Mouse (Mus musculus) testis, postnatal 14 days (tissue): Measurements from ENCODE around the gene Hoxa10.

Experiments
- DNase-seq: peaks from one replicate; pipeline ENCODE4 v3.0.0; 2021; ENCODE audit warnings: low spot score

Gene Hoxa10

GRCm38 (mm10) chr6:52217459-52217768 is 23.2 kb downstream of the Hoxa10 start:
- DNase-seq = peak; percentile 79

DNA sequence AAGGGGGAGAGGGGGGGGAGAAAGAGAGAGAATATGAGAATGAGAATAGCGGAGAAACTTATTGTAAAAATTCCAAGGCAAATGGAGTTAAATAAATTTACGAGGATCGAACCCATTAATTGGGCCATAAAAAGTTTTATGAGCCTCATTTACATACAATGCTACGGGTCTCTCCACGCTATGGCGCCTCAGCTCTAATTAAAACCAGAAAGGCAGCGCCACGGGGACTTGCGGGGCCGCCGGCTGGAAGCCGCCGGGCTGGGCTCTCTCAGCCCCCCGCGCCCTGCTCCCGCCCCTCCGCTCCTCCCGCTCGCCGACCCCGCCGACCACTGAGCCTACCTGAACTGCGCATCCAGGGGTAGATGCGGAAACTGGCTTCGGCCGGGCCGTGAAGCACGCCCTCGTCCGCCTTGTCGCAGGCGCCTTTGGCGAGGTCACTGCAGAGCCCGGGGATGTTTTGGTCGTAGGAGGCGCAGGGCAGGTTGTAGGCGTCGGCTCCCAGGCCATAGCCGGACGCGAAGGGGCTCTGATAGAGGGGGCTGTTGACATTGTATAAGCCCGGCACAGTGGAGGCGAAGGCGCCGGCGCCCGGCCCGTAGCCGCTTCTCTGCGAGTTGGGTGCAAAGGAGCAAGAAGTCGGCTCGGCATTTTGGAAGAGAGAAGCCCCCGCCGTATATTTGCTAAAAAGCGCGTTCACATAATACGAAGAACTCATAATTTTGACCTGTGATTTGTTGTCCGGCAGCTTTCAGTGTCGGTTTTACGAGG is 23.8 kb downstream of the Hoxa10 start:
- DNase-seq = no peak

DNA sequence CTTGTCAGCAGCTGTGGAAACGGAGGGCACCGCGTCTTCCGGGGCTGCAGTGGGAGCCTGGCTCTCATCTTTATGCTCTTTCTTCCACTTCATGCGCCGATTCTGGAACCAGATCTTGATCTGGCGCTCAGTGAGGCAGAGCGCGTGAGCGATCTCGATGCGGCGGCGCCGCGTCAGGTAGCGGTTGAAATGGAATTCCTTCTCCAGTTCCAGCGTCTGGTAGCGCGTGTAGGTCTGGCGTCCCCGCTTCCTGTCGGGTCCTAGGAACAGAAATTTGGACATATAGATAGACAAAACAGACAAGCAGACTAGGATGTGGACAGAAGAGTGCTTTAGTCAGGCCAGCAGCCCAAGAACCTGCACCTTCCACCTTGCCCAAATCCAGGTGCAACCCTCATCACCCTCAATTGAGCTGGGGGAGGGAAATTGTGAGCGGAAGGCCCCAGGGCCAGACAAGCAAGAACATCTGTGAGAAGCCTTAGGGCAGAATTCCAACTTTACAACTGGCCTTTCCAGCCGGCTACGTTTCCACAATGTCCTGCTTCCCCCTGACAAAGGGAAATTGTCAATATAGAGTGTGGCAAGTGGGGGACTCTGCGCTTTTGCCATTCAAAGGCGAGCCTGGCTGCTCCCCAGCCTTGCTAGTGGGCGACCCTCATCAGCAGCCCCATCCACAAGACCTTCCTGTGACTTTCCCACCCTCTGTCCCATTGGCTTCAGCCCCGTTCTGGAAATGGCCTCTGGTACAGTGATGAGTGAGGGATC is 24.7 kb downstream of the Hoxa10 start:
- DNase-seq = no peak

GRCm38 (mm10) chr6:52215070-52215469 is 25.6 kb downstream of the Hoxa10 start:
- no peak for DNase-seq

- no peak for DNase-seq
Measured at GRCm38 (mm10) chr6:52214271-52214670, 26.4 kb downstream of the Hoxa10 start.

DNA sequence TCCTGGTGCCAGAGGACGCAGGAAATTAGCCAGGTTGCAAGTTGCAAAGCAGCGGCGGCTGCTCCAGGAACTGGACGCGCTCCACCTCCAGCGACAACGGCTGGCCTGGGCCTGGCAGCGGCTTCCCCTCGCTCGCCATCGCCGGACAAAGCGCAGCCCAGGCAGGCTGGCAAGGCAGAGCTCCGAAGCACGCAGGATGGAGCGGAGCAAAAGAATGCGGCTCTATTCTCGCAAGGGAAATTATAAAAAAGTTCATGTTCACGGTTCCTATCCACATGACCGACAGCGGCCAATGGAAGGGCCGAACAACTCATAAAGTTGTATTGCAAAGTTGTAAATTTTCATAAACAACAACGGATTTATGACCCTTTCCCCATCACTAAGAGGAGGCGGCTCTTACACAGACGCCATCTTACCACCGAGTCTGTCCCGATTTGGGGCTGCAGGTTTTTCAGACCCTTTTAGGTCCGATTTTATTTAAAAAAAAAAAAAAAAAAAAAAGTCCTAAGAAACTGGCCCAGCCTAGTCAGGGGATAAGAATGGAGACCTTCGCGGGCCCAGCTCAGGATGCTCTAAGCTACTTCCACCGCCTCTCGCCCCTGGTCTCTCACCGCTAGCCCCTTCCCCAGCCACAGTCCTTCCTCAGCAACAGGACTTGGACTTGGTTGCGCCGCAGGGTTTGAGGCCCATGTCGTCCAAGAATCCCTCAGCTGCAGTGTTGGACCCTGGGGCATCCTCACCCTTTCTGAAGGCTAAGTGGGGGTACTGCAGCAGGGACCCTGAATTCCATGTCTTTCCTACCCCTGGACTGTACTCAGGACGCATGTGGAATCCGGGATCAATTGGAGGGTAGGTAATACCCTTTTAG is 27.3 kb downstream of the Hoxa10 start, which contains the start of the genes Hoxa3 and Gm28308:
TSS of gene Hoxa3 (minus strand) at position 218 of the 868 bp plus-strand sequence.
TSS of gene Gm28308 (minus strand) at position 221 of the 868 bp plus-strand sequence.
- peak; percentile 15 for DNase-seq

DNA sequence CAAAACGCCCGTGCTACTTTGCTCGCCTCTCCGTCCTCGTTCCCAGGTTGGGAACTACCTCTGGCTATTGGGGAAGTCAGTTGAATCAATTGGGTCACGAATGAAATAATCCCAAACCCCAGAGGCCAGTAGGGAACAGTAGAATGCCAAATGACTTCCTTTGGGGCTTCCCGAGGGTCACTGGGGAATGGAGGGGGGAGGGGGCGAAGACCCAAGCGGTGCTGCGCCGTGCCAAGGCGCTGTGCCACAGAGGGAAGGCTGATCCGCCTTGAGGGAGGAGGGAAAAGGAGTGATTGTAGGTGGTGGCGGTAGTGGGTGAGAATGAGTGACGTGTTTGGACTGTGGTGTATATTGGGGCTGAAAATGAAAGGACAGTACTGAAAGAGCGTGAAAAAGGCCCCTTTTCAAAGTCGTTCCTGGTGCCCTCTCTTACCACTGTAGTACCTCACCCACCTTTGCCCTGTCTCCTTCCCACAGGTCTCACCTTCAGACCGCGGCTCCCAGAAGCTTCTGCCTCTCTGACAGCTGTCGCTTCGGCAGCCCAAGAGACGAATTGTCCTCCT is 28.0 kb downstream of the Hoxa10 start:
- no peak for DNase-seq

DNA sequence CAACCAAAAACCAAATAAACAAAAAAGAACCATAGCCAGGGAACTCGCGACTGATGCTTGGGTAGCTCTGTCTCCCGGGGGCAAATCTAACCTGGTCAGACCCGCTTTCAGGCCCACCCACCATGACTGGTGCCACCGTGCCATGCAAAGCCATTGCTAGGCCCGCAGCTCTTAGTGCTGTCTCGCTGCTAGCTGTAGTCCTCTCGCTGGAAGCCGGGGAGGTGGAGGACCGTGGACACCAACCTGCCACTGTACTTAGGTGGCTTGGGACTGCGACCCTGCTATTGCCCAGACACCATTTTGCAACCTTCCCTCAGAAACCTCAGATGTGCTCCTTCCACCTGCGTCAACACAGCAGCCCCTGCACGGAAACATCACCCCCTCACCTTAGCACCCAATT is 28.7 kb downstream of the Hoxa10 start:
- DNase-seq = no peak

GRCm38 (mm10) chr6:52211170-52211935 is 29.3 kb downstream of the Hoxa10 start:
- DNase-seq = peak; percentile 55

- no peak for DNase-seq
Measured at GRCm38 (mm10) chr6:52209685-52210046, 31.0 kb downstream of the Hoxa10 start.

- peak; percentile 6 for DNase-seq
Measured at GRCm38 (mm10) chr6:52208868-52209684, 31.6 kb downstream of the Hoxa10 start.

- no peak for DNase-seq
Measured at GRCm38 (mm10) chr6:52208072-52208867, 32.4 kb downstream of the Hoxa10 start, which contains the start of gene Hoxa6. TSS of gene Hoxa6 (minus strand) at chr6:52208722.

DNA sequence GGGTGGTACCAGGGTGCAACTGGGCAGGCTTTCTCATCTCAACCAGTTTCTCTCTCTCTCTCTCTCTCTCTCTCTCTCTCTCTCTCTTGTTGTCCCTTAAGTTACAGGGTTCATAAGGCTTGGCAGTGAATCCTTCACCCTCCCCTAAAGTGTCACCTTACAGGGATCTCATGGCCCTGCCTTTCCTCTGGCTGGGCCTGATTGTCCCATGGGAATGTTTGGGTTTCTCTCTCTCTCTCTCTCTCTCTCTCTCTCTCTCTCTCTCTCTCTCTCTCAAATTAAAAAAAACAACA is 33.0 kb downstream of the Hoxa10 start:
- no peak for DNase-seq

- DNase-seq = no peak
Measured at GRCm38 (mm10) chr6:52206882-52207683, 33.6 kb downstream of the Hoxa10 start.

GRCm38 (mm10) chr6:52205638-52206621 is 34.7 kb downstream of the Hoxa10 start:
- no peak for DNase-seq

- DNase-seq = no peak
Measured at GRCm38 (mm10) chr6:52205221-52205620, 35.4 kb downstream of the Hoxa10 start.

GRCm38 (mm10) chr6:52204050-52204752 is 36.5 kb downstream of the Hoxa10 start, which contains the start of gene Hoxa5:
TSS of gene Hoxa5 (minus strand) at chr6:52204587.
- peak; percentile 69 for DNase-seq
